Mouse (Mus musculus) neural tube, embryonic 12.5 days (tissue): Measurements from ENCODE around the gene Syt1. TPM values are rescaled to one million over a fixed set of nuclear protein-coding genes. Genes with fewer than 3 reads are reported as not detected.

Experiments
- ATAC-seq: fragments of 200-750 bp; cut with Nextera tagmentation; 2 replicates; pipeline ENCODE4 v1.8.0; 2017; ENCODE audit warnings: low read depth, mild to moderate bottlenecking, moderate TSS enrichment, moderate library complexity; ENCODE audit not compliant: low FRiP score
- H3K27ac ChIP-seq: fragments of 300-500 bp; sonication (generic); 2 replicates; pipeline ENCODE4 v1.5.1; 2016
- H3K27me3 ChIP-seq: fragments of 300-500 bp; sonication (generic); replicated peaks from 2 replicates; pipeline ENCODE4 v1.6.1; 2016; ENCODE audit warnings: mild to moderate bottlenecking
- H3K36me3 ChIP-seq: fragments of 300-500 bp; sonication (generic); 2 replicates; pipeline ENCODE4 v1.6.1; 2016; ENCODE audit warnings: mild to moderate bottlenecking
- H3K4me1 ChIP-seq: fragments of 300-500 bp; sonication (generic); 2 replicates; pipeline ENCODE4 v1.6.1; 2016
- H3K4me2 ChIP-seq: fragments of 300-500 bp; sonication (generic); replicated peaks from 2 replicates; pipeline ENCODE4 v1.6.1; 2016; ENCODE audit warnings: mild to moderate bottlenecking
- H3K4me3 ChIP-seq: fragments of 300-500 bp; sonication (generic); 2 replicates; pipeline ENCODE4 v1.5.1; 2016
- H3K9ac ChIP-seq: fragments of 300-500 bp; sonication (generic); 2 replicates; pipeline ENCODE4 v1.6.1; 2016; ENCODE audit warnings: mild to moderate bottlenecking
- H3K9me3 ChIP-seq: fragments of 300-500 bp; sonication (generic); 2 replicates; pipeline ENCODE4 v1.6.1; 2016; ENCODE audit warnings: mild to moderate bottlenecking
- WGBS: fragments of 180-500 bp; shearing (Covaris S2); methylation state at CpG from one replicate; pipeline ENCODE4 v1.1.7; 2016; 5-methylcytosine and 5-hydroxymethylcytosine counted together
- polyA plus RNA-seq: library from polyadenylated mRNA; unstranded; fragments of >200 nt; fragmentation: Nextera tagmentation; extraction: Ambion mirVana; gene quantifications from 2 replicates; pipeline ENCODE4 v1.2.1, GENCODE M21; 2016

Syt1 gene
- polyA plus RNA-seq, 1 experiment from 2014 or later = 45.0 TPM

GRCm38 (mm10) chr10:108728961-108729360 is 281.8 kb downstream of the Syt1 start:
- Histone ChIP-seq H3K9ac (no peak overlapping the region), H3K4me3 (no peak overlapping the region), H3K27me3 (no peaks in the 10 kb centered on the region), H3K4me2 (no peak overlapping the region), H3K36me3 (no peaks in the 10 kb centered on the region), H3K4me1 (no peaks in the 10 kb centered on the region), H3K27ac (no peak overlapping the region), H3K9me3 (0 out of 2 replicates have a peak, but pooled peaks cover 3% of the 10 kb centered on the region)
- WGBS = 67% methylated on average over 8 of the region's 8 CpGs
- no peak for ATAC-seq

GRCm38 (mm10) chr10:108726391-108726790 is 284.4 kb downstream of the Syt1 start:
- H3K4me2 ChIP-seq = no peak overlapping the region
- no peaks in the 10 kb centered on the region for H3K27me3 ChIP-seq
- no peaks in the 10 kb centered on the region for H3K9me3 ChIP-seq
- no peak overlapping the region for H3K4me3 ChIP-seq
- H3K27ac ChIP-seq = no peak overlapping the region
- H3K36me3 ChIP-seq = no peaks in the 10 kb centered on the region
- WGBS = 90% methylated on average over 4 of the region's 4 CpGs
- H3K9ac ChIP-seq = no peak overlapping the region
- ATAC-seq = no peak
- no peaks in the 10 kb centered on the region for H3K4me1 ChIP-seq

- no peaks in the 10 kb centered on the region for H3K36me3 ChIP-seq
- no peaks in the 10 kb centered on the region for H3K9me3 ChIP-seq
- H3K4me1 ChIP-seq = no peaks in the 10 kb centered on the region
- no peak overlapping the region for H3K27ac ChIP-seq
- no peak overlapping the region for H3K4me3 ChIP-seq
- no peak overlapping the region for H3K4me2 ChIP-seq
- 88% methylated on average over 3 of the region's 3 CpGs for WGBS
- ATAC-seq = no peak
- no peak overlapping the region for H3K9ac ChIP-seq
- H3K27me3 ChIP-seq = no peaks in the 10 kb centered on the region
Observed at GRCm38 (mm10) chr10:108724878-108725277, 285.9 kb downstream of the Syt1 start.

DNA sequence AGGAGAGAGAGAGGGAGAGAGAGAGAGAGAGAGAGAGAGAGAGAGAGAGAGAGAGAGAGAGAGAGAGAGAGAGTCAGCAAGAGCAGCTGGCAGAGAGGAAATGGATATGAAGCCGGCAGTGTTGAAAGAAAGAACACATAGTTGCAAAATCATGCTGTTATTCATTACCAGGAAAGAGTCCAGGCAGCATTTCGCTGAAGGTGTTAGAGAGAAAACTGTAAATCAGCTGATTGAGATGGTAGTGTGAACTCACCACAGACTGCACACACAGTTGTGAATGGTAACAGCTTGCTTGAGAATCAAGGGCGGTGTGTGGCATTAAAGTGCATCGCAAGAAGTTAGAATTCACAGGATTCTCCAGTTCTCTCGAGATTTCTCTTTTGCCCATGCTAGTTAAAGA is 300.3 kb downstream of the Syt1 start:
- Histone ChIP-seq H3K4me1 (no peaks in the 10 kb centered on the region), H3K36me3 (no peaks in the 10 kb centered on the region), H3K9me3 (no peaks in the 10 kb centered on the region), H3K27me3 (no peaks in the 10 kb centered on the region), H3K27ac (no peak overlapping the region), H3K9ac (no peak overlapping the region), H3K4me3 (no peak overlapping the region), H3K4me2 (no peak overlapping the region)
- ATAC-seq = no peak
- 68% methylated on average over 5 of the region's 5 CpGs for WGBS

DNA sequence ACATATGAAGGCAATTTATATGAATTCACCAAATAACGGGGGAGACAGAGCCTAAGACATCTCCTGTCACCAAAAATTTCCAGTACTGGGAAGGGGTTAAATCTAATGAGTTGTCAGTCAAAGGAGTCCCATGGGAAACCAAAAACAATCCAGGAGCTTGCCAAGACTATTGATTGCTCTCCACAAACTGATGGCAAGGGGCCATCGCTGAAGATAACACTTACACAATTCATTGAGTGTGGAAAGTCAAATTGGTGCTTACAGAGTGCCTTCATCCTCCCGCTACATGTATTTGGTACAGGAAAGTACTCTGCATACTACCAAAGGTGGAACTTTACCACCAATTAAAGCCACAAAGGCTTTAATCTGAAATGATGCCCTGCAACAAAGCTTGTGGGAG is 305.1 kb downstream of the Syt1 start:
- Histone ChIP-seq H3K27ac (no peak overlapping the region), H3K4me3 (no peak overlapping the region), H3K4me1 (no peaks in the 10 kb centered on the region), H3K9ac (no peak overlapping the region), H3K4me2 (no peak overlapping the region), H3K36me3 (no peaks in the 10 kb centered on the region), H3K27me3 (no peaks in the 10 kb centered on the region), H3K9me3 (0 out of 2 replicates have a peak, but pooled peaks cover 3% of the 10 kb centered on the region)
- 92% methylated on average over 3 of the region's 3 CpGs for WGBS
- ATAC-seq = no peak

DNA sequence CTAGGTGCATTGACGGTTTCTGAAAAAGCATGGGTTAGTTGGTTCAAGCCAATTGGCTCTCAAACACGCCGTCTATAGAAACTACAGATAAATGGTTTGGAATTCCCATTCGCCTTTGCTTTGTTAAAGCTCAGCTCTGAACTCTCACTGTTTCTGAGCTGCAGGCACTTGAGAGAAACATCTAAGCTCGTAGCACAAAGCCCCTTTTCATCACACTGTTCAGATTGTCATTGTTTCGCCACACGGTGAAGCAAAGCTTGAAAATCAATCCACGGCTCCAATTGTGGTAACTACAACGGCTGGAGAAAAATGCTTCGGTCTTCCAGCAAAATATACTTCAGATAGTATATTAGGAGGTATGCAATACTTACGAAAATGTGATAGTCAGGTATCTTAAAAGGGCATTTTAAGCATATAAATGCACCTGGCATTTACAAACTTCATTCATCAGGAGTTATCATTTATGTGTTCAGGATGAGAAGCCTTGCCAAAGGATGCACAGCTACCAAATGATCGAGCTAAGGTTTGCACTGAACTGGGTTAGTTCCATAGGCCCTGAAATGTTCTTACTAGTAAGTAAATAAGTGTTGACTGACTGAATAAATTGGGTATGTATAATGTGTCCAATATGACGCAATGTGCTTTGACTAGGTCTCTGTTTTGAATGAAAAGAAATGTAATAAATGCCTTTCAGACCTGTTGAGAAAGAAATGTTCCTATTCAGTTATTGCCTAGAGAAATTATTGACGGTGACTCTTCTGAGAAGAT is 309.2 kb downstream of the Syt1 start:
- H3K4me3 ChIP-seq = no peak overlapping the region
- H3K9ac ChIP-seq = no peak overlapping the region
- 31% methylated on average over 14 of the region's 14 CpGs for WGBS
- H3K9me3 ChIP-seq = 0 out of 2 replicates have a peak, but pooled peaks cover 3% of the 10 kb centered on the region
- no peaks in the 10 kb centered on the region for H3K27me3 ChIP-seq
- ATAC-seq = peak; percentile 52; the same call in 1 of the 2 replicates
- no peaks in the 10 kb centered on the region for H3K4me1 ChIP-seq
- no peak overlapping the region for H3K27ac ChIP-seq
- no peaks in the 10 kb centered on the region for H3K36me3 ChIP-seq
- H3K4me2 ChIP-seq = peak overlapping the region; percentile 38

GRCm38 (mm10) chr10:108699946-108700345 is 310.8 kb downstream of the Syt1 start, which contains the start of gene Gm5136:
Gene Gm5136, minus strand, starts transcription at chr10:108700160.
- WGBS = 95% methylated on average over 9 of the region's 9 CpGs
- peak; percentile 36; the same call in 1 of the 2 replicates for ATAC-seq
- Histone ChIP-seq H3K4me1 (no peaks in the 10 kb centered on the region), H3K27ac (no peak within 1 kb of the TSS), H3K4me3 (no peak within 1 kb of the TSS), H3K27me3 (no peaks in the 10 kb centered on the region), H3K9me3 (no peaks in the 10 kb centered on the region), H3K9ac (no peak within 1 kb of the TSS), H3K36me3 (no peaks in the 10 kb centered on the region), H3K4me2 (no peak within 1 kb of the TSS)

DNA sequence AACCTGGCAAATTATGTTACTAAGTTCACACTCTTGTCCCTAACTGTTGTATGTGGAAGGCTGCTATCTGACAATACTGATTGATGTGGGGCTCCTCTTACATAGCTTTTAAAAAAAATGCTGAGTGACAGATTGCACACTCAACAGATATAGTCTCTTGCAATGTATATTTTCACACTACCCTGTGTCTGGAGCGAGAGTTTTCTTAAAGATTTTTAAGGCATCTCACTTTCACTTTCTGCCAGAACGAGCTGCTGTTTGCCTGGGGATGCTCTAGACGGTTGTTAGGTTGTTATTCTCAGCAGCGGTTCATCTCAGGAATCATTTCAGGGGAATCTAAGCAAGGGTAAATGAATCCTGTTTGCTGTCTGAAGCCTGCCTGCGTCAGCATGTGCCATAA is 313.7 kb downstream of the Syt1 start:
- Histone ChIP-seq H3K9ac (no peak overlapping the region), H3K27me3 (no peaks in the 10 kb centered on the region), H3K4me3 (no peak overlapping the region), H3K4me2 (no peak overlapping the region), H3K9me3 (no peaks in the 10 kb centered on the region), H3K4me1 (no peaks in the 10 kb centered on the region), H3K27ac (no peak overlapping the region), H3K36me3 (no peaks in the 10 kb centered on the region)
- ATAC-seq = no peak
- WGBS = 61% methylated on average over 5 of the region's 5 CpGs

GRCm38 (mm10) chr10:108690954-108691353 is 319.8 kb downstream of the Syt1 start:
- no peaks in the 10 kb centered on the region for H3K9me3 ChIP-seq
- ATAC-seq = no peak
- H3K4me1 ChIP-seq = no peaks in the 10 kb centered on the region
- 58% methylated on average over 9 of the region's 9 CpGs for WGBS
- no peaks in the 10 kb centered on the region for H3K27me3 ChIP-seq
- H3K36me3 ChIP-seq = no peaks in the 10 kb centered on the region
- no peak overlapping the region for H3K27ac ChIP-seq
- no peak overlapping the region for H3K4me2 ChIP-seq
- H3K4me3 ChIP-seq = no peak overlapping the region
- H3K9ac ChIP-seq = no peak overlapping the region

DNA sequence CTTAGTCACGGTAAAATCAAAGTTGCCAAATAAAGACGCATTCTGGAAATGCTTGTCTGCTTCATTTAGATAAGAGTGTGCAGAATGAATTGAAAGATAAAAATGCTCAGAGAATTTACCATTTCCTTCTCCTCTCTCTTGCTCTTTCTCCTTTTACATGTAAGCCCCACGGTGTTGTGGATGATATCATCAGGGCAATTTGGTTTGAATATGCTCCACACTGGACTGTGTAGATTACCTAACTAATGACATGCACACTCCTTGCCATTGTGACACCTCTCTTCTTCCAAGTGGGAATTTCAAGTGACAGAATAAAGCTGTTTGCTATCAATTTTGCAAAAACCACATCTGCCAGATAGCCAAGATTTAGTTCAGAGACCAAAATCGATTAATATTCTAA is 324.1 kb downstream of the Syt1 start:
- H3K4me3 ChIP-seq = no peak overlapping the region
- WGBS = 89% methylated on average over 4 of the region's 4 CpGs
- no peak overlapping the region for H3K4me2 ChIP-seq
- no peaks in the 10 kb centered on the region for H3K4me1 ChIP-seq
- no peak overlapping the region for H3K9ac ChIP-seq
- H3K36me3 ChIP-seq = no peaks in the 10 kb centered on the region
- no peak for ATAC-seq
- H3K27me3 ChIP-seq = no peaks in the 10 kb centered on the region
- H3K9me3 ChIP-seq = no peaks in the 10 kb centered on the region
- H3K27ac ChIP-seq = no peak overlapping the region

GRCm38 (mm10) chr10:108679675-108680390 is 330.9 kb downstream of the Syt1 start:
- Histone ChIP-seq H3K9me3 (no peaks in the 10 kb centered on the region), H3K27me3 (no peaks in the 10 kb centered on the region), H3K27ac (no peak overlapping the region), H3K4me3 (no peak overlapping the region), H3K4me1 (no peaks in the 10 kb centered on the region), H3K4me2 (no peak overlapping the region), H3K36me3 (no peaks in the 10 kb centered on the region), H3K9ac (no peak overlapping the region)
- peak; percentile 65 for ATAC-seq
- 79% methylated on average over 14 of the region's 14 CpGs for WGBS

DNA sequence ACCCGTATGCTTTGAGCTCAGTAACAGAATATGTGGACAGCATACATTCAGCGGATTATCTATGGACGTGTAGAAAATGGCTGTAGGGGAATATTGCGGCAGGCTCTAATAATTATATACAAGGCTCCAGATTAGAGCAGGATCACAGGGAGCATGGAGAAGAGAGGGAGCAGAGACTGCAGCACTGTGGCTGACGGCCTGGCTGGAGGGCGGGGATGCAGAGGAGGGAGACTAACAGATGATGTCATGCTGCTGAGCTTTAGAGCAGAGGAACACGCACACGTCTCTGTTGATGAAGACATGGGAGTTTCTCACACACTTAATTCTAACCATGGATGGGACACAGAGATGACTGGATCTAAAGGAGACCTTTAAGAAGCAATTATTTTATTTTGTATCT is 333.7 kb downstream of the Syt1 start:
- 88% methylated on average over 8 of the region's 8 CpGs for WGBS
- Histone ChIP-seq H3K27ac (no peak overlapping the region), H3K9ac (no peak overlapping the region), H3K9me3 (no peaks in the 10 kb centered on the region), H3K4me3 (no peak overlapping the region), H3K36me3 (no peaks in the 10 kb centered on the region), H3K4me2 (no peak overlapping the region), H3K27me3 (no peaks in the 10 kb centered on the region), H3K4me1 (no peaks in the 10 kb centered on the region)
- ATAC-seq = no peak
